Mouse (Mus musculus): ENCODE data around the gene Tmem120b. TPM values are rescaled to one million over a fixed set of nuclear protein-coding genes. Genes with fewer than 3 reads are reported as not detected.
"Not testable (repeated sequence)": the region's sequence is repeated elsewhere in the genome, so short reads cannot be mapped to it uniquely, and the experiment has no call there.

Gene Tmem120b
- total and polyA plus RNA-seq, 2 experiments, result 2.7 to 3.8 TPM

DNA sequence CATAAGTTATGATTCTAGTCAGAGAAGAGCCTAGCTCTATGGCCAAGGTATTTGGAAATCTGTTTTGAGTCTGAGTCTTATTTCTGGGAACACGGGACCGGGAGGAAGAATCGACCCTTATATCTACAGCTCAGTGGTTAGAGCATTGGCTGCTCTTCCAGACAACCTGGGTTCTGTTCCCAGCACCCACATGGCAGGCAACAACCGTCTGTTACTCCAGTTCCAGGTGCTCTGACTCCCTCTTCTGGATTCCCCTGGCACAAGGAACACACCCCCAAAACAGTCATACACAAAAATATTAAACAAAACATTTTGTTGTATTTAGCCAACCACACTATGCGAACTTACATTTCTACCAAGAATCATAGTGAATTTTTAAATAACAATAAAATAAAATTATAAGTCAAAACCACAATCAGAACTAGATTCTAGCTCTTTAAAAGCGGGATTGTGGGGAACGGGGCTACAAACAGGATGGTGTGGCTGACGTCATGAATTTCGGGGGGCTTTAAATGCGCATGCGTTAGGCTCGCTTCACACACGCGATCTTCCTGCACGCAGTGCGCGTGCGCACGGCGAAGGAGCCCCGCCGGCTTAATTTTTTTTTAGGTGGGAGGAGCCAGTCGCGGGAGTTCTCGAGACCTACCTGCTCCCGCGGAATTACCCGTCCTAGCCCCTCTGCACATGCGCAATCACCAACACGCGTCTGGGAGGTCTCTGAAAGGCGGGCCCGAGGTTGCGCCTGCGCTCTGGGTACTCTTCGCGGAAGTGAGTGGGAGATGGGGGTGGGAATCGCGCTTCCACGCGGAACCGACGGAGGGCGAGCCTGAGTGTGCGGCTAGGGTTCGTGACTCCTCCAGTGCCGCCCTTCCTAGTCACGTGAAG, 10.6 kb upstream of the Tmem120b start:
- WGBS, result 8% methylated on average over 48 of the region's 48 CpGs

DNA sequence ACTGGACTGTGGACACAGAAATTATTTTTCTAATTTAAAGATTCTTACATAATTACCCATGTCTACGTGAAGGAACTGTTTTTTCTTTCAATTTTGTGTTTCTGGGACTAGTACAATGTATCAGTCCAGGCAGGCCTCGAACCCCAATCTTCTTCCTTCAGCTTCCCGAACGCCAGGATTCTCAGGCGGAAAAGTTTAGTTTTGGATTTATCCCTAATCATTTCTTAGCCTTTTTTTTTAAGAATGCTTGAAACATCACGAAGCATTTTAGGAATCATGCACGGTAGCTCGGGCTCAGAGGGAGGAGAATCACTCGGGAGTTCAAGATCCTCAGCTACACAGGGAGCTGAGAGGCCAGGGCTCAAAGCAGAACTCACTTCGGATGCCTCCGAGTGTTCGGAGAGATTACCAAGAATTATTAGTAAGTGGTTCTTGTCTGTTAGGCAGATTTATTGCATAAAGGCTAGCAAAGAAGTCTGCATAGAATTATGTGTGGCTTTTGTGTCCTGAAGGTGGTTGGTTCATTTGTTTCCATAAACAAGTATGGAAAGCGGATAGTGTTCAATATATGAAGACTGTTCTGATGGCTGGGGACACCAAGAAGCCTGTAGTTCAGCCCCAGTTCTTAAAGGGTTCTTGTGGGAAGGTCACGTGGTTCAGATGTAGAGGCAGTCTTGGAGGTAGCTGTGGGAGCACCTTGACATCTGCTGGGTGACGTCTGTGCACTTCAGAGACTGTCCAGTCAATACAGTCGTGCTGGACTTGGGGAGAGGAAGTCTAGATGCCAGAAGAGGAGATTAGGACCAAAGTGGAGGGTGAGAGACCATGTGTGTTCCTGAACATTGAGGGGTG, 9.7 kb upstream of the Tmem120b start:
- H3K27me3 ChIP-seq (ENCODE audit: control insufficient read depth, insufficient read depth, low read length), result no peaks in the 10 kb centered on the region
- no peak for TF ChIP-seq CTCF (IDR thresholded peaks at IDR 0.05; ENCODE audit: low read depth, low read length)
- TF ChIP-seq POLR2A (IDR thresholded peaks at IDR 0.05; ENCODE audit: extremely low read depth, insufficient read depth, low read length), result no peak
- 34% methylated on average over 16 of the region's 16 CpGs for WGBS
- H3K9ac ChIP-seq (ENCODE audit: low read depth, low read length), result peak overlapping the region; percentile 33
- no peaks in the 10 kb centered on the region for H3K79me2 ChIP-seq (ENCODE audit: control insufficient read depth, insufficient read depth, low read length)
- H3K4me3 ChIP-seq (ENCODE audit: insufficient read depth, low read depth, low read length), result peak overlapping the region; percentile 53
- H3K27ac ChIP-seq (replicated peaks; ENCODE audit: insufficient read depth, low read depth, low read length), result peak overlapping the region; percentile 55
- DNase-seq (ENCODE audit: extremely low read depth, low read depth, low spot score), result no peak
- H3K4me1 ChIP-seq (ENCODE audit: control insufficient read depth, insufficient read depth, low read length), result 0 out of 2 replicates have a peak, but pooled peaks cover 2% of the 10 kb centered on the region
- no peaks in the 10 kb centered on the region for H3K36me3 ChIP-seq (ENCODE audit: control insufficient read depth, insufficient read depth, low read length)

More for the DNA sequence above, 10.6 kb upstream of the Tmem120b start:
- Histone ChIP-seq H3K36me3 (ENCODE audit: control insufficient read depth, insufficient read depth, low read length) (no peaks in the 10 kb centered on the region), H3K4me3 (ENCODE audit: insufficient read depth, low read depth, low read length) (peak overlapping the region; percentile 53), H3K27me3 (ENCODE audit: control insufficient read depth, insufficient read depth, low read length) (no peaks in the 10 kb centered on the region), H3K27ac (replicated peaks; ENCODE audit: insufficient read depth, low read depth, low read length) (peak overlapping the region; percentile 55), H3K9ac (ENCODE audit: low read depth, low read length) (peak overlapping the region; percentile 33), H3K79me2 (ENCODE audit: control insufficient read depth, insufficient read depth, low read length) (no peaks in the 10 kb centered on the region), H3K4me1 (ENCODE audit: control insufficient read depth, insufficient read depth, low read length) (0 out of 2 replicates have a peak, but pooled peaks cover 2% of the 10 kb centered on the region)
- peak; percentile 94 for DNase-seq (ENCODE audit: extremely low read depth, low read depth, low spot score)
- peak; percentile 49 for TF ChIP-seq CTCF (IDR thresholded peaks at IDR 0.05; ENCODE audit: low read depth, low read length)
- peak; percentile 66 for TF ChIP-seq POLR2A (IDR thresholded peaks at IDR 0.05; ENCODE audit: extremely low read depth, insufficient read depth, low read length)

DNA sequence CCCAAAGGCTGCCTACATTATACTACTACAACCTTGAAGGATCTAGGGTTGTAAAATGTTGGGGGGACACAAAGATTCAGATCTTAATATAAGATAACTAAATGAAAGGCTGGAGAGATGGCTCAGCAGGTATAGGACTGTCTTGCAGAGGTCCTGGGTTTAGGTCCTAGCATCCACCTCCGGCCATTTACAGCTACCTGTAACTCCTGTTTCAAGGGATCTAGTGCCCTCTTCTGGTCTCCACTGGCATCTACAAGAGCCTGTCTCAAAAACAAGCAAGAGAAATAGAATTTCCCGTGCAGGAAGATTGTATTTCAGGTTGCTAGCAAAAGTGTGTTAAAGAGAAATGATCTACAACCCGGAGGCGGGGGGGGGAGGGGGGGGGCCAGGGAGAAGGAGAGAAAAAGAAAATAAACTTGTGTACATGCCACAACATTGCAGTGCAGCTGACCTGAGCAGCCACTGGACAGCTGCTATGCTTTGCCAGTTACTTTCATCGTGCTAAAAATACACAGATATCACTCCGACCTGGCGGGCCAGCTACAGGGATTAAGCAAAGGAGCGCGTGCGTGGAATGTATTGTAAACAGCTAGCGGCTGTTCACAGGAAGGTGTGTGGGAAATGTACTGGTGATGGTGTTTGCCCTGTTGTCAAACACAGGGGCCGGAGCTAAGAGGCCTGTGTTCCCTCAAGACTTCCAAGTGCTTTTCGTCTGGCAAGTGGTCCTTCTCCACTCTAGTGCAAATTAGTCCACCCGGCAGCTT, 8.3 kb upstream of the Tmem120b start:
- DNase-seq (ENCODE audit: extremely low read depth, low read depth, low spot score), result peak; percentile 79
- TF ChIP-seq POLR2A (IDR thresholded peaks at IDR 0.05; ENCODE audit: extremely low read depth, insufficient read depth, low read length) (no peak), CTCF (IDR thresholded peaks at IDR 0.05; ENCODE audit: low read depth, low read length) (peak; percentile 40)
- Histone ChIP-seq H3K4me3 (ENCODE audit: insufficient read depth, low read depth, low read length) (no peak overlapping the region), H3K36me3 (ENCODE audit: control insufficient read depth, insufficient read depth, low read length) (no peaks in the 10 kb centered on the region), H3K4me1 (ENCODE audit: control insufficient read depth, insufficient read depth, low read length) (0 out of 2 replicates have a peak, but pooled peaks cover 2% of the 10 kb centered on the region), H3K79me2 (ENCODE audit: control insufficient read depth, insufficient read depth, low read length) (no peaks in the 10 kb centered on the region), H3K27me3 (ENCODE audit: control insufficient read depth, insufficient read depth, low read length) (no peaks in the 10 kb centered on the region), H3K9ac (ENCODE audit: low read depth, low read length) (peak overlapping the region; percentile 14; the same call in 1 of the 2 replicates), H3K27ac (replicated peaks; ENCODE audit: insufficient read depth, low read depth, low read length) (peak overlapping the region; percentile 3; the same call in 1 of the 2 replicates)
- 18% methylated on average over 14 of the region's 14 CpGs for WGBS

- 0 out of 2 replicates have a peak, but pooled peaks cover 2% of the 10 kb centered on the region for H3K4me1 ChIP-seq (ENCODE audit: control insufficient read depth, insufficient read depth, low read length)
- no peak overlapping the region for H3K4me3 ChIP-seq (ENCODE audit: insufficient read depth, low read depth, low read length)
- TF ChIP-seq POLR2A (IDR thresholded peaks at IDR 0.05; ENCODE audit: extremely low read depth, insufficient read depth, low read length) (no peak), CTCF (IDR thresholded peaks at IDR 0.05; ENCODE audit: low read depth, low read length) (no peak)
- 68% methylated on average over 9 of the region's 9 CpGs for WGBS
- peak; percentile 47 for DNase-seq (ENCODE audit: extremely low read depth, low read depth, low spot score)
- no peak overlapping the region for H3K9ac ChIP-seq (ENCODE audit: low read depth, low read length)
- no peaks in the 10 kb centered on the region for H3K27me3 ChIP-seq (ENCODE audit: control insufficient read depth, insufficient read depth, low read length)
- no peaks in the 10 kb centered on the region for H3K36me3 ChIP-seq (ENCODE audit: control insufficient read depth, insufficient read depth, low read length)
- H3K79me2 ChIP-seq (ENCODE audit: control insufficient read depth, insufficient read depth, low read length), result no peaks in the 10 kb centered on the region
- H3K27ac ChIP-seq (replicated peaks; ENCODE audit: insufficient read depth, low read depth, low read length), result no peak overlapping the region
These were observed 7.4 kb upstream of the Tmem120b start for GRCm38 (mm10) chr5:123060706-123061401.

GRCm38 (mm10) chr5:123061402-123061749, 6.8 kb upstream of the Tmem120b start:
- H3K27me3 ChIP-seq (ENCODE audit: control insufficient read depth, insufficient read depth, low read length); H3K4me1 ChIP-seq (ENCODE audit: control insufficient read depth, insufficient read depth, low read length); H3K27ac ChIP-seq (replicated peaks; ENCODE audit: insufficient read depth, low read depth, low read length); H3K9ac ChIP-seq (ENCODE audit: low read depth, low read length); H3K79me2 ChIP-seq (ENCODE audit: control insufficient read depth, insufficient read depth, low read length); H3K4me3 ChIP-seq (ENCODE audit: insufficient read depth, low read depth, low read length); H3K36me3 ChIP-seq (ENCODE audit: control insufficient read depth, insufficient read depth, low read length); DNase-seq (ENCODE audit: extremely low read depth, low read depth, low spot score): not testable (repeated sequence)
- WGBS, result 75% methylated on average over 6 of the region's 6 CpGs
